Mouse (Mus musculus) ES-Bruce4 (cell line): ENCODE data around the gene Lbx2.

Experiments used
- CTCF ChIP-seq: IDR thresholded peaks from one replicate; pipeline ENCODE4 v1.8.1; 2011; ENCODE audit warnings: low read depth, low read length
- POLR2A ChIP-seq: IDR thresholded peaks from one replicate; pipeline ENCODE4 v1.8.1; 2011; ENCODE audit warnings: low read length; ENCODE audit not compliant: insufficient read depth

GRCm38 (mm10) chr6:83121863-83122710 is 35.9 kb downstream of the Lbx2 start:
- TF ChIP-seq POLR2A, result no peak
- TF ChIP-seq CTCF, result no peak
